Mouse (Mus musculus): Measurements from ENCODE around the gene Gm15319.
"Not testable (repeated sequence)": the region's sequence is repeated elsewhere in the genome, so short reads cannot be mapped to it uniquely, and the experiment has no call there.

The Gm15319 gene

DNA sequence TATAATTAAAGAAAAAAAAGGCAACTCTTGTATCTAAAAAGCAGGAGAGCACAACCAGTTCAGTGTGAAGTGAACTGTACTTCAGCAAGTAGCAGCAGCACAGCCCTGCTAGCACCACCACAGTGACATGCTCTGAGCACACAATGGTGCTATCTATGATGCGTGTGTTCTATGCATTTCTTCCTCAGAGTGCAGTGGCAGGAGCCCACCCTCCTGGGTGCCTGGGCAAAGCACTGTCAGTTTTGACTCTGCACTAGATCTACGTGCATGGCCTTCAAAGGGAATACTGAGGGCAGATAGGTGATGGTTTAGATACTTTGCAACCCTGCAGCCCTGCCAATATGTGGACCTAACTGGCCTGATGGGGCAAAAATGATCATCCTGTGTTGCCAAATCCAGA, at the start of gene Gm15319:
Gm15319 (minus strand) TSS at position 101 of the 400 bp plus-strand sequence.
- not testable (repeated sequence) for DNase-seq (ENCODE audit: low read depth, low spot score)

DNA sequence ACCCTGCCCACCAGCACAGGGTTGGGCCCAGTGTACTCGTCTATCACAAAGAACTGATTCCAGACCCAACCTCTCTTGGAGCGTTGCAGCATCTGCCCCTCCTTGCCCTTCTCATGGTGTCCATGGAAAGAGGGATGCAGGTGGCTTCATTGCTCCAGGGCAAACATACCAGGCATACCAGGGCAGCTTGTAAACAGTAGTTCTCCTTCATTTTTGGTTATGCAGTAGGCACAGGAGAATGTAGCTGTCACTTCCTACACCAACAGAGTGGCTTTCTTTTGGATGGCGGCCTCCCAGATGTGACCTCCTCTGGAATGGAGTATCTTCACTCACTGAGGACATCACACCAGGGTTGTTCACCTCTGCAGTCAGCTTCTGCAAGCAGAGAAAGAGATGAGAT, 47.3 kb upstream of the Gm15319 start:
- not testable (repeated sequence) for DNase-seq (ENCODE audit: low read depth, low spot score)

DNA sequence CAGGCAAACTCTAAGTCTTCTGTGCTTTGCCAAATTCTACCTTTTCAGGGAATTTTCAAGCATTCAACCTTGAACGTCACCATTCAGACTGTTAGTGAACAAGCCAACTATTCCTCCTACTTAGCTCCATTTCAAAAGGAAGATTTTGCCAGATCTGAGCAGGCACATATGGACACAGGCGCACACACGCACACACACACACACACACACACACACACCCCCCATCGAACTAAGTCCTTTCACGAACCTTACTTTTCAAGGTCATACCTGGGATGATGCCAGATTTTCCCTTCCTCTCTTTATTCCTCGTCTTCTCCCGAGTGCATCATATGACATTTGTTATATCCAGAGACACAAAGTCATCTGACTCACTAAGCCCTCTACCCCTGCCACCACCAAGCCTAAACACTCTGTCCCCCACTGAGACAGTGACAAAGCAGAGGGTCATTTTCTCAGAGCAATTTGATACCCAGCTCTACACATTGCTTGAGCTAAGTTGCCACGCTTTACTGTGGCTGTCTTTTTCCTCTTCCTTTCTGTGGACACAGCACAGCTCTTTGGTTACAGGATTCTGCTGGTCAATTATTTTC, 45.5 kb upstream of the Gm15319 start:
- peak; percentile 1 for DNase-seq (ENCODE audit: low read depth, low spot score)

DNA sequence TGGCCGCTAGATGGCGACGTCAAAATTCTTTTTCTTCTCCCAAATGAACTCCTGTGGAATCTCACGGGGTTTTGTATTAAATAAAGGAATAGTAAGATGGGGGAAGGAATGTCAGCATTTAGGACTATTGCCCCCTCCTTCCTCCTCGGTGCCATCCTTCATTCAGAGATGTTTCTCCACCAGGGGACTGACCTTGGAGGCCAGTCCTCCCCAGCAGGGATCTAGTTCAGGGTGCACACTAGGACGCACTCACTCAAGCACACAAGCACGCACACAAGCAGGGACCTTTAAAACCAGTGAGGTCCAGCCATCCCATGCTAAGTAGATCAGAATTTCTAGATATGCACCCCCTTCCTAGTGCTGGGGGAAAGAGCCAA, 26.3 kb upstream of the Gm15319 start:
- DNase-seq (ENCODE audit: low read depth, low spot score), result not testable (repeated sequence)

DNA sequence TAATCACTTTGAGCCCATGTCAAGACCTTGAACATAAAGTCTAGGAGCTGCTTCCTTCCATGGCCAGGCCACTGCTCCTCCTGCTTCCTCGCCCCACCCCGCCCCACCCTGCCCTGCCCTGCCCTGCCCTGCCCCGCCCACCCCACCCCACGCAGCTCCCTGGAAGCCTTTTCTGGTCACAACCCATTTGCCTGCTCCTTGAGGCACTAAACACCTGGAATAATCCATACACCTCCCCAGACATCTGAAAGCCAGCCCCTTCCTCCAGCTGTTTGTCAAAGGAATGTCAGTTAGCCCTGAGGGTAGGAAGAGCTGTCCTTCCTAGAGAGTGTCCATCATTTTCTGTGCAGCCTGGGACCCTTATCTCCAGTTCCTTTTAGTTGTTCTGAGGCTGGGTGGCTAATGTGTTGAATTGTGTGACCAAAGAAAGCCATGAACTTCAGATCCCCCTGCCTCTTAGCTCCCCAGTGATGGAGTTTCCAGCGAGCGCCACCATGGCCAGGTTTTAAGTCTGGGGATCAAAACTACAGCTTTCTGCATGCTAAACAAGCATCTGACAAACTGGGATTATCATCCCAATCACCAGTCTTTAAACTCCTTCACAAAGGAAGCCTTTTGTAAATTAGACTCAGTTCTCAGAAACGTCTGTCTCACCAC, 25.8 kb upstream of the Gm15319 start:
- not testable (repeated sequence) for DNase-seq (ENCODE audit: low read depth, low spot score)

DNA sequence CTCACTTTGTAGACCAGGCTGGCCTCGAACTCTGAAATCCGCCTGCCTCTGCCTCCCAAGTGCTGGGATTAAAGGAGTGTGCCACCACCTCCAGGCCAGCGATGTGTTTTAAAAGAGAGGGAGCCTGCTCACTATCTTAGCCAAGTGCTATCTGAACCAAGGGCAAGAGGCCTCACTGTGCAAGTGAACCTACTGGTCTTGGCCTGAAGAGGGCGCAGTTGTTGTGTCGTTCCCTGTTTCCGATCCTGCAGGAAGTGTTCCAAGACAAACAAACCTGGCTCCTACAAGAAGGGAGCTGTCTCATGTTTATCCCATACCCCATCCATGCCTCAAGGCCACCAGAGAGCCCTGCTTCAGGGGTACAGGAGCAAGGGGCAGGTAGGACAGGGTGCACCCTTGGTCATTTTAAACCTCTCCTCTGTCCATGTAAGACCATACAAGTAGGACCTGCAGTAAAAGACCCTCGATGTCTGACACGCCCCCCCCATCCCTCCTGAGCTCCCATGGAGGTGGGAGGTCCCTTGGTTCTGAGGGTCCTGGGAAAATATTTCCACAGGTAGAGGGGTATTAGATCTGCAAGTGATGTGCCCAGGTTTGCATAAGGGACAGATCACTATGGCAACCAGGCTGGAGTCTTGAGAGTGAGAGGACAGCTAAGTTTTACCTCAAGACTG, 24.2 kb upstream of the Gm15319 start:
- not testable (repeated sequence) for DNase-seq (ENCODE audit: low read depth, low spot score)

DNA sequence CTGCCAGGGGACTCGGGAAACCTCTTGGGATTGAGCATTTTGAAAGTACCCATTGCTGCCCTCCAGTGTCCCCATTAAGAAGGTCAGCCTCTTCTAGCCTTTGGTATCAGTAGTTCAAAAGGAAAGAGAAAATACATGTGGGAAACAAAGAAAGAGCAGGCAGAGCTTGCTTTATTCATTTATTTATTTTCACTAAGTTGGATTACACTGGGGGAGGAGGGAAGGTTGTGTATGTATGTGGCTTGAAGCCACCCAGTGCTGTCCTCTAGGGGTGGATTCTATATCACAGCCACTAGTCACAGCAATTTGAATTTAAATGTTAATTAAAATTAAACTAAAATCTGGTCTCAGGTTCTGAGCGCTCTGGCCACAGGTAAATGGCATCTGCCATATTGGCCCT, 22.0 kb upstream of the Gm15319 start:
- not testable (repeated sequence) for DNase-seq (ENCODE audit: low read depth, low spot score)

DNA sequence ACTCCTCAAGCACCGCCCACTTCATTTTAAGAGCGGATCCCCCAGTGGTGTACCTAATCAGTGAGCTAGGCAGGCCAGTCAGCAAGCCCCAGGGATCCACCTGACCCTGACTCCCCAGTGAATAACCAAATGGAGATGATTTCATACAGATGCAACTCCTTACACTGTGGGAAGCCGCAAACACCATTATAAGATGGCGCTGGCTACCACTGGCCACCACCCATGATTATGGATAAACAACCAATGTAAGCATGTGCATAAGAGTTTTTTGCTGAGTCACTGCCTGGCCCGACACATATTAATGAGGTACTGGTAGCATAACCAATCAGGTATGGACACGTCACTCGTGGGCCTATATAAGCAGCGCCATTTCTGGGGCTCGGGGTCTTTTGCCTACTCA, 21.1 kb upstream of the Gm15319 start:
- DNase-seq (ENCODE audit: low read depth, low spot score), result not testable (repeated sequence)

DNA sequence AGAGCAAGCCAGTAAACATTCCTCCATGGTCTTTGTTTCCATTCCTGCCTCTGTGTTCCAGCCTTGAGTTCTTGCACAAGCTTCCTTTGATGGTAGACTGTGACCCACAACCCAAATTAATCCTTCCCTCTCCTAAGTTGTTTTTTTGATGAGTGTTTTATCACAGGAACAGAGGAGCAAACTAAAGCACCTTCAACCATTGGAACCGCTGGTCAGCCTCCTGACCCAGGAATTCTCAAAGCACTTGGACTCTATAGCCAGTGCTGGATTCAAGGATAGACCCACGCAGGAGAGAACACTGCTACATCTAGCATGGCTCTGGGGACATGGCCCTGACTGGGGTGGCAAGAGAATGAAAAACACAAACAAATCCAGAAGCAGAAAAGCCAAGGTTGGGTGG, 19.1 kb upstream of the Gm15319 start:
- not testable (repeated sequence) for DNase-seq (ENCODE audit: low read depth, low spot score)

DNA sequence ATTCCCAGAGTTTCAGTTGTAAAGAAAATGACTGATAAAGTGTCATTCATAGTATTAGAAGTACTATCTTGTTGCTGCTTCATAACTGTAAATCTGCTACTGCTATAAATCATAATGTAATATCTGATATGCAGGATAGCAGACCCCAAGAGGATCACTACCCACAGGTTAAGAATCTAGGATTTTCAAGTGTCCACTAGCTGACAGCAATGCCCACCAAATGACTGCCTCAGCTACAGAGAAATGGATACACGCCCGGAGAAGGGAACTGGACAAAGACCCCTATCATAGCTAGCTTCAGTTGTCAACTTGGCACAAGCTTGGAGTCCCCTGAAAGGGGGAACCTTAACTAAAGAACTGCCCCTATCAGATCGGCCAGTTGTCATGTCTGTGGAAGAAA, 18.6 kb upstream of the Gm15319 start:
- DNase-seq (ENCODE audit: low read depth, low spot score), result not testable (repeated sequence)

DNA sequence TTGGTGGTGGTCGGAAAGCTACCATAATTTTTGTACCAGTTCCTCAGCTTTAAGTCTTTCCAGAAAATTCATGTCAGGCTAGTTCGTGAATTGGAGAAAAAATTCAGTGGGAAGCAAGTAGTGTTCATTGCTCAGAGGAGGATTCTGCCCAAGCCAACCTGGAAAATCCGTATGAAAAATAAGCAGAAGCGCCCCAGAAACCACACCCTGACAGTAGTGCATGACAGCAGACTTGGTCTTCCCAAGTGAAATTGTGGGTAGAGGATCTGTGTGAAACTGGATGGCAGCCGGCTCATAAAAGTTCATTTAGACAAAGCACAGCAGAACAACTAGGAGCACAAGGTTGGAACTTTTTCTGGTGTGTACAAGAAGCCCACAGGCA, 18.2 kb upstream of the Gm15319 start:
- not testable (repeated sequence) for DNase-seq (ENCODE audit: low read depth, low spot score)

DNA sequence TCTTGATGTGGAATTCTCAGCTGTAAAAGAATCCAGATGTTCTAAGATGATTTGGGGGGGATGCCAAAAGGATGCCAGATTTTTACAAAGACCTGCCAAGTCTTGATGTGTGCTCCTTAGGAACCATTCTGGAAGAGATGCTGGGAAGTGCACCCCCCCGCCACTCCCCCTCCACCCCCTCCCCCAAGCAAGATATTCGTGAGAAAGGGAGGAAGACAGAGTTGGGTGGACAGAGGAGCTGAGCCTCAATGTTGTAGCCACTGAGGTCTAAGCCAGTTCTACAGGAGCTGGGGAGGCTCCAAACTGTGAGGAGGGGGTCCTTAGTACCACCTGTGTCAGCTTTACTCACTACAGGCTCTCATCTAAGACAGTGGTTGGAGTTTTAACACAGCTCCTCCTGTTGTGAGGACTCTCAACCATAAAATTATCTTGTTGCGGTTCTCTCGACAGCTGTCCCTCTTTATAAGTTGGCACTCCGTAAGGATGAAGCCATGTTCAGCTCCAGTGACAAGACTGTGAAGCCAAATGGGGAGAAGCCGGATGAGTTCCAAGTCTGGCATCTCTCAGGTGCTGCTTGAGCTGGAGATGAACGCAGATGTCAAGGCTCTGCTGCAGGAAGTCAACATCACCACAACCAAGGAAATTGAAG, 17.7 kb upstream of the Gm15319 start:
- not testable (repeated sequence) for DNase-seq (ENCODE audit: low read depth, low spot score)

DNA sequence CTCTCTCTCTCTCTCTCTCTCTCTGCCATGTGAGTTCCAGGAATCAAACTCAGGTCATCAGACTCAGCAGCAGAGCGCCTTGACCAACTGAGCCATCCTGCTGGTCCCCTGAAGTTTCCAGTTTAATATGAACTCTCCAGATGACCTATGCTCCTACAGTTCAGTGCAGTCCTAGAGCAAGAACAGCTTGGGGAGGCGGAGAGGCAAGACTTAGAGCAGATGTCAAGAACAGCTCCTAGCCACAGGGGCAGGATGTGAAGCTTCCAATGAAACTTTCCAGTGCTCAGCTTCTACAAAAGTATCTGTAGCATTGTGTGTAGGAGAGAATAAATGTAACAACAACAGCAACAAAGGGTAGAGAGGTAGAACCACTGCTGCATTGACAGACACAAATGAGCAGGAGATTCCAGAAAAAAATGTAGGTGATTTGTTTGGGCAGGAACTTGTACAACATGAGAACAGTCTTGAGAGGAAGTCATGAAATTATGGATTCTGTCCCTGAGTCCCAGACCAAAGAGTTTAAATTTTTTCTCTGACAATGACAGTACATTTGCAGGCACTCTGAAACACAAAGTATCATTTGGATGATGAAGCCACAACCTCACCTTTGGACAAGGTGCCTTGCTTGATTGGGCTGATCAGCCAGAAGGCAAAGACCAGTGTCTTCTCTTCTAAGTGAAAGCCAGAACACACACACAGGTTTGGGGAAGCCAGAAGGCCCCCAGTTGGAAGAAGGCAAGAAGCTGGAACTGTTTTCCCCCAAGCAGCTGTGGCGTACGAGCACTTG, 16.8 kb upstream of the Gm15319 start:
- DNase-seq (ENCODE audit: low read depth, low spot score), result not testable (repeated sequence)

DNA sequence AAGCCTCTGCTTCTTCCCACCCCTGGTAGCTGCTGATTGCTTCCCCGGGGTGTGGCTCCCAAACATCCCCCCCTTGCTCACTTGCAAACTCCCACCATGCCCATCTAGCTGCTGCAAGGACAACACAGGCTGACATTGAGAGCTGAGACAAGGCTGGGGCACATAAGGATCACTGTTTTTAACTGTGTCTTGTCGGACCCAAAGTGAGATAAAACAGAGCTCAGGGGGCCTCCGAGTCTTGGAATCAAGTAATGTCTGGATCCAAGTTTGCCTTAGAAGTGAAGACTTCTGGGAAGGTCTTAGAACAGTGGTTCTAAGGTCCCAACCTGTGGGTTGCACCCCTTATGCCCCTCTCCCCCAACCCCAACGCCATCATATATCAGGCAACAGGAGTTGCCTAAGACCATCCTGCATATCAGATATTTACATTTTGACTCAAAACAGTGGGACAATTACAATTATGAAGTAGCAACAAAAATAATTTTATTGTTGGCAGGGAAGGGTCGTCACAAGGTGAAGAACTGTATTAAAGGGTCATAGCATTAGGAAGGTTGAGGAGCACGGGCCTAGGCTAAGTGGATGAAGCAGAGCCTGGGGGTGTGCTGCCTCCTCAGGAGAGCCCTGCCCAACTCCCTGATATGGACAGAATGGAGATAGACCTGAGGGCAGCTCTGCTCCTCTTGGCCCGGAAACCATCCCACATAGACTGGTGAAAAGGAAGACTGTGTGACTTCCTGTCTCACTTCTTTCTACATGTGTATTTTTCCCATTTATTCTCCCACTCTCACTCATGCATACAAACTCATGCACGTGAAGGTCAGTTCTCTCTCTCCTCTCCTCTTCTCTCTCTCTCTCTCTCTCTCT, 16.0 kb upstream of the Gm15319 start:
- DNase-seq (ENCODE audit: low read depth, low spot score), result not testable (repeated sequence)

DNA sequence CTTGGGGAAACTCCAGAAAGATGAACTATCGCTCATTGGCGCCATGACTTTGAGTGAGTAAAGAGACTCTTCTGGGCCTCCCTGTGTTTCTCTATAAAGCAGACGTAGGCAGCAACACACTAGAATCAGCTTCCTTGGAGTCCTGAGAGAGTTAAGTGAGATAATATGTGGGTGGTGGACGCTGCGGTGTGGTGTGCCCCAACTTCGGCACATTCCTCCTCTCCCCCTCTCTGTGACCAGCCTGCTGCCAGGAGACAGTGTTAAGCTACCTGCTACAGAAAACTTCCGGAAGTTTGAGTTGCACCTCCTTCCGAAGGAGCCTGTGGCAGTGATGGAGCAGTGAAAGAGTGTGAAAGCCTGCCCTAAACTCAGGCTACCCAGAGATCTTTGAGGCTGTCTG, 15.3 kb upstream of the Gm15319 start:
- DNase-seq (ENCODE audit: low read depth, low spot score), result not testable (repeated sequence)

DNA sequence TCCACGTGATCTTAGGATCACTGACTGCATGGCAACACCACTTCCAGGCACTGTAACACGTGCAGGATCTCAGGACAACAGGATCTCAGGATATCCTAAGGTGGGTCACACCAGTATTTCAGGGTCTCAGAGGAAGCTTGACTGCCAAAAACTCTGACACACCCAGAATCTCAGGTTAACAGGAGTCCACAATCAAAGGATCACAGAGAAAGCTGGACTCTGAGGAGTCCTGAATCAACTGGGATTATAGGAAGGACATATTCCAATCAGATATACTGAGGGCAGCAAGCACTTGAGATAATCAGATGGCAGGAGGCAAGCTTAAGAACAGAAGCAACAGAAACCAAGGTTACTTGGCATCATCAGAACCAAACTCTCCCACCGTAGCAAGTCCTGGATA, 12.7 kb upstream of the Gm15319 start:
- not testable (repeated sequence) for DNase-seq (ENCODE audit: low read depth, low spot score)

DNA sequence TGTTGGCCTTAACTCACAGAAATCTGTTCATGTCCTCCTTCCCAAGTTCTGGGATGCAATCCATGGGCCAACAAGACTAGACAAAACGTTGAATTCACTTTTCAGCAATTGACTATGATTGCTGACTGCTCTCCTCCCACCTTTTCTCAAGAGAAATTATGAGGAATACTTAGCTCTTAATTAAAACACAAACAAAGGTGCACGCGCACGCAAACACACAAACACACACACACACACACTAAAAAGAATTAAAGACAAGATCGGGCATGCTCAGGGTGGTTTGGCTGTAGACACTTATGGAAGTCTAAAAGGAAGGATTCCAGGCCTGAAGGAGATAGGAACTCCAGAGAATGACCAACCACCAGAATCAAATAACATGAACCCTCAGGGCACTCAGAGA, 6.6 kb downstream of the Gm15319 start:
- DNase-seq (ENCODE audit: low read depth, low spot score), result not testable (repeated sequence)

DNA sequence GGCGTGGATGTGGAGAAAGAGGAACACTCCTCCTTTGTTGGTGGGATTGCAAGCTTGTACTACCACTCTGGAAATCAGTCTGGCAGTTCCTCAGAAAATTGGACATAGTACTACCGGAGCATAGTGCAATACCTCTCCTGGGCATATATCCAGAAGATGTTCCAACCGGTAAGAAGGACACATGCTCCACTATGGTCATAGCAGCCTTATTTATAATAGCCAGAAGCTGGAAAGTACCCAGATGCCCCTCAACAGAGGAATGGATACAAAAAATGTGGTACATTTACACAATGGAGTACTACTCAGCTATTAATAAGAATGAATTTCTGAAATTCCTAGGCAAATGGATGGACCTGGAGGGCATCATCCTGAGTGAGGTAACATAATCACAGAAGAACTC, 9.4 kb downstream of the Gm15319 start:
- not testable (repeated sequence) for DNase-seq (ENCODE audit: low read depth, low spot score)

DNA sequence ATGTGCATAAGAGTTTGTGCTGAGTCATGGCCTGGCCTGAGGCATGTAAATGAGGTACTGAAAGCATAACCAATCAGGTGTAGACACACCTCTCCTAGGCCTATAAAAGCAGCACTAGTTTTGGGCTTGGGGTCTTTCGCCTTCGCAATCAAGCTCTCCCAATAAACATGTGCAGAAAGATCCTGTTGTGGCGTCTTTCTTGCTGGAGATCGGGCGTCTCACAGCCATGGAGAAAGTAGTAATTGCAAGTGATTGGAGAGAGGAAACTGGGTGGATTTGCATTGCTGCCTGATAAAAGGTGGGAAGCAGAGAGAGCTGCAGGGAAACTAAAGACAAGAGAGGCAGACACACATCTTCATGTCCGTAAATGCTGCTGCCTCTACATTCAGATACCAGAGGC, 60.3 kb downstream of the Gm15319 start:
- not testable (repeated sequence) for DNase-seq (ENCODE audit: low read depth, low spot score)

DNA sequence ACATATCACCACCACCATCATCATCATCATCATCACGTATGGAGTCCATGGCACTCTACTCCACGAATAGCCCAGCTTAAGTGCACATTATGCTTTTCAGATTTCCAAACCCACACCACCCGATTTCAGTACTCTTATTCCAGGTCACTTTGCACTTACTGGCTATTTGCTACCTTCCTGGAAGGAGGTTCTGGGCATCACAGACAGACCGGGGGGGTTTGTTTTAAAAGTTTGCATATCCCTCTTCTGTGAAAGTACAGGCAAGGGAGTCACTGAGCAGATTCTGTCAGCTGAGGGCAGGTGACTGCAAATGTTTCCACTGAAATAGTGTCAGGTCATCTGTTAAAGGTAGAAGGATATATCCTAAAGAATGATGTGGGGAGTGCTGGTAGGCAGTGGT, 63.0 kb downstream of the Gm15319 start:
- DNase-seq (ENCODE audit: low read depth, low spot score), result not testable (repeated sequence)
